Mouse (Mus musculus) heart, adult 2 months (tissue): ENCODE measurements around the gene Pfdn5. TPM values are rescaled to one million over a fixed set of nuclear protein-coding genes. Genes with fewer than 3 reads are reported as not detected.

Experiments
- DNase-seq, 2 experiments: peaks; one replicate each; pipeline ENCODE4 v3.0.0; 2021
- H3K27ac ChIP-seq: fragments of 200-600 bp; 2 replicates; pipeline ENCODE4 v1.8.1; 2022
- H3K27me3 ChIP-seq: fragments of 200-500 bp; 2 replicates; pipeline ENCODE4 v1.6.1; 2012; ENCODE audit warnings: mild to moderate bottlenecking, low read length, inconsistent platforms, mixed read lengths; ENCODE audit not compliant: control insufficient read depth, insufficient read depth
- H3K36me3 ChIP-seq: fragments of 200-500 bp; 2 replicates; pipeline ENCODE4 v1.6.1; 2012; ENCODE audit warnings: low read length, inconsistent platforms; ENCODE audit not compliant: control insufficient read depth, insufficient read depth
- H3K4me1 ChIP-seq: fragments of 200-500 bp; 2 replicates; pipeline ENCODE4 v1.6.1; 2011; ENCODE audit warnings: low read length; ENCODE audit not compliant: control insufficient read depth, insufficient read depth
- H3K4me3 ChIP-seq: fragments of 200-600 bp; 2 replicates; pipeline ENCODE4 v1.8.1; 2022
- H3K79me2 ChIP-seq: fragments of 200-500 bp; replicated peaks from 2 replicates; pipeline ENCODE4 v1.6.1; 2012; ENCODE audit warnings: mild to moderate bottlenecking, inconsistent platforms, low read length, moderate library complexity, mixed read lengths; ENCODE audit not compliant: control insufficient read depth, insufficient read depth
- H3K9ac ChIP-seq: fragments of 200-500 bp; 2 replicates; pipeline ENCODE4 v1.6.1; 2012; ENCODE audit warnings: low read depth, mild to moderate bottlenecking, control low read depth, inconsistent platforms, low read length, mixed read lengths
- CTCF ChIP-seq: fragments of 200-600 bp; IDR thresholded peaks from 2 replicates; pipeline ENCODE4 v1.8.1; 2022; ENCODE audit warnings: antibody characterized with exemption, mild to moderate bottlenecking, moderate library complexity
- EP300 ChIP-seq: fragments of 200-500 bp; IDR thresholded peaks from 2 replicates; pipeline ENCODE4 v1.6.1; 2011; ENCODE audit warnings: low read depth, low read length, control low read depth; ENCODE audit not compliant: insufficient read depth
- POLR2A ChIP-seq: fragments of 200-500 bp; IDR thresholded peaks from 2 replicates; pipeline ENCODE4 v1.6.1; 2011; ENCODE audit warnings: mild to moderate bottlenecking, low read depth, low read length, control low read depth; ENCODE audit not compliant: insufficient read depth
- WGBS: fragments of 180-500 bp; shearing (Covaris S2); methylation state at CpG from one replicate; pipeline ENCODE4 v1.1.7; 2018; 5-methylcytosine and 5-hydroxymethylcytosine counted together
- intact Hi-C: fragments of 180-260 bp; cut with DNase I; formaldehyde crosslinking; loops from one replicate; pipeline ENCODE4 v1.15.1; 2025
- polyA plus RNA-seq: library from polyadenylated mRNA; depleted of rRNA; stranded (reverse); fragments of >200 nt; gene quantifications from 2 replicates; pipeline ENCODE4 v1.2.3, GENCODE M21; 2012
- total RNA-seq, 2 experiments: library from RNA; stranded (reverse); gene quantifications; 2 replicates each; pipeline ENCODE4 v1.2.3; 2021

Gene Pfdn5
- total and polyA plus RNA-seq, 3 experiments, result 82.0 to 351 (median 287) TPM

DNA sequence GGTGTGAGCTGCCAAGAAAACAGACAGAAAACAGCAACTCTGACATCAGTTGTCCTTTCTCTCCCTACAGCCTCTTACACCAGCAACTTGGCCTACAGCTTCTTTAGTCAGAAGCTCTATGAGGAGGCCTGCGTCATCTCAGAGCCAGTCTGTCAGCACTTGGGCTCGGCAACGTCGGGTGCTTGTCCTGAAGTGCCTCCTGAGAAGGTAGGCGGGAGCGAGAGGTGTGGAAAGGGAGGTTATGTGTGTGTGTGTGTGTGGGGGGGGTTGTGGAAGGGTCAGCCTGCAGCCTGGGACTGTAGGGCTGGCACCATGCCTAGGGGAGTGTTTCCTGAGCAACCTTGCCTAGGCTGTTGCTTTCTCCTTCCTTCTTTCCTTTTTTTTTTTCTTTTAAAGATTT is 23.4 kb upstream of the Pfdn5 start:
- Histone ChIP-seq H3K4me1 (no peaks in the 10 kb centered on the region), H3K36me3 (no peaks in the 10 kb centered on the region)
- peak in 1 of 2 experiments; percentile 36 for DNase-seq

DNA sequence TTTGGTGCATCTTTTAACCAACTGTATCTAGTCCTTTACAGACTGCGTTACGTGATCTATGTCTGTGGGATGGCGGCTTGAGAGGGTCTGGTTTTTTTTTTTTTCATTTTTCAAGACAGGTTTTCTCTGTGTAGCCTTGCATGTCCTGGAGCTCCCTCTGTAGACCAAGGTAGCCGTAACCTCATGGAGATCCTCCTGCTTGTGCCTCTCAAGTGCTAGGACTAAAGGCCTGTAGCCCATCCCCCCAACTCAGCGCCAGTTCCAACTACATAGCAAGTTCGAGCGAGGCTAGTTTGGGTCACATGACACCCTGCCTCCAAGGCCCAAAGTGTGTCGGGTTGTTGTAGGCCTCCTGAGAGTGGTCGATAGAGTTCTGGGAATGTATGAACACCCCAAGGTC is 17.2 kb upstream of the Pfdn5 start:
- H3K36me3 ChIP-seq, result no peaks in the 10 kb centered on the region
- H3K27me3 ChIP-seq, result no peaks in the 10 kb centered on the region
- no peaks in the 10 kb centered on the region for H3K79me2 ChIP-seq
- peaks cover 3% of the 10 kb centered on the region for H3K4me1 ChIP-seq
- no peak for TF ChIP-seq EP300
- TF ChIP-seq POLR2A, result no peak
- TF ChIP-seq CTCF, result no peak
- H3K4me3 ChIP-seq, result no peak overlapping the region
- 87% methylated on average over 9 of the region's 9 CpGs for WGBS
- intact Hi-C loops, result no loop called here
- H3K27ac ChIP-seq, result no peak overlapping the region
- DNase-seq, result no peak
- no peak overlapping the region for H3K9ac ChIP-seq

More for the DNA sequence above, 23.4 kb upstream of the Pfdn5 start:
- 30% methylated on average over 6 of the region's 6 CpGs for WGBS
- H3K27me3 ChIP-seq, result no peaks in the 10 kb centered on the region
- H3K79me2 ChIP-seq, result no peaks in the 10 kb centered on the region
- H3K4me3 ChIP-seq, result no peak overlapping the region
- intact Hi-C loops, result no loop called here
- TF ChIP-seq EP300 (0 out of 2 replicates have a peak, but pooled peaks have one; percentile 40), POLR2A (no peak)
- H3K9ac ChIP-seq, result no peak overlapping the region
- no peak overlapping the region for H3K27ac ChIP-seq

DNA sequence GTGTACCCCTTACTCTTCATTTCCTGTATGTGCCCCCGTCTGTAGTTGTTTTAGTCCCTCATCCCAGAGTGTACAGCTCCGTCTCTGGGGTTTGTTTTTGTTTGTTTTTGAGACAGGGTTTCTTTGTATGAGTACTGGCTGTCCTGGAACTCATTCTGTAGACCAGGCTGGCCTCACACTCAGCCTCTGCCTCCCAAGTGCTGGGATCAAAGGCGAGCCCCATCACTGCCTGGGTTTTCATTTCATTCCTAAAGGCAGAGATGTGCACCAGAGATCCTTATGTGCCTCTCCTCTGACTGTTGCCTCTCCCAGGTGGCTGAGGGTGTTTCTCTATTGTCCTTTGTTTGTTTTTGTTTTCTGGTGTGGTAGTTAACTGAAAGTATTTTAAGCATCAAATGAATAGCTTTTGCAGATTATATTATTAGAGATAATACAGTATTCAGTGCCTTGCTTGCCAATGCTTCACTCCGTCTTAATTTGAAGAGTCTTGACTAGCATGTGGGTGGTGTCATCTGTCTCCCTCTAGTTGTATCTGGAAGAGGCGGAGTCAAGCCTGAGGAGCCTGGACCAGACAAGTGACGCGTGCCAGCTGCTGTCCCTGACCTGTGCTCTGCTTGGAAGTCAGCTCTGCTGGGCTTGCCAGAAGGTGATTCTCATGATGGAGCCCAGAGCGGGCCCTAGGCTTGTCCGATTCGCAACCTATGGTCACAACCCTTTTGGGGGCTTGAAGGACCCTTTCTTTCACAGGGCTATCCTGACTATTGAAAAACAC is 15.7 kb upstream of the Pfdn5 start:
- Histone ChIP-seq H3K4me3 (no peak overlapping the region), H3K27me3 (no peaks in the 10 kb centered on the region), H3K4me1 (peaks cover 5% of the 10 kb centered on the region), H3K36me3 (no peaks in the 10 kb centered on the region), H3K79me2 (no peaks in the 10 kb centered on the region), H3K27ac (peak overlapping the region; percentile 52), H3K9ac (no peak overlapping the region)
- no peak for TF ChIP-seq CTCF
- TF ChIP-seq EP300, result peak; percentile 43; the same call in 1 of the 2 replicates
- 30% methylated on average over 10 of the region's 10 CpGs for WGBS
- intact Hi-C loops, result no loop called here
- DNase-seq, result peak; percentile 78 to 82

DNA sequence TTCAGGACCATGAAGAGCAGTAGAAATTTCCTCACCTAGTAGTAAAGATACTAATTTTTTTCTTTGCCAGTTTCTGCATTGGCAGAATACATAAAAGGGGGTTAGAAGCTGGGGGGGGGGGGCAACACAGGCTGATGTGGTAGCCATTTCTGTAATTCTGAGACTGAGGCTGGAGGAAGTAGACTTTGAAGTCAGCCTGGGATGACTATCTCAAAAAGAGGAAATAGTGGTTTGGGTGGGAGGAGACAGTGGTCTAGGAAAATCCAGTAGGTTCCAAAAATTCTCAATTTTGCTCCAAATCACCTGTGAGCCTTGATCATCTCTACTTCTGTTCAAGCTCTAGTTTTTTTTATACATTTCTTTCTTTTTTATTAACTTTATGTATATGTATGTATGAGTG is 14.4 kb upstream of the Pfdn5 start:
- no peaks in the 10 kb centered on the region for H3K36me3 ChIP-seq
- H3K27me3 ChIP-seq, result no peaks in the 10 kb centered on the region
- peaks cover 5% of the 10 kb centered on the region for H3K4me1 ChIP-seq
- intact Hi-C loops, result no loop called here
- TF ChIP-seq EP300, result no peak
- TF ChIP-seq CTCF, result no peak
- no peak for TF ChIP-seq POLR2A
- no peaks in the 10 kb centered on the region for H3K79me2 ChIP-seq
- no peak overlapping the region for H3K4me3 ChIP-seq
- no peak overlapping the region for H3K9ac ChIP-seq
- H3K27ac ChIP-seq, result no peak overlapping the region
- no peak for DNase-seq

DNA sequence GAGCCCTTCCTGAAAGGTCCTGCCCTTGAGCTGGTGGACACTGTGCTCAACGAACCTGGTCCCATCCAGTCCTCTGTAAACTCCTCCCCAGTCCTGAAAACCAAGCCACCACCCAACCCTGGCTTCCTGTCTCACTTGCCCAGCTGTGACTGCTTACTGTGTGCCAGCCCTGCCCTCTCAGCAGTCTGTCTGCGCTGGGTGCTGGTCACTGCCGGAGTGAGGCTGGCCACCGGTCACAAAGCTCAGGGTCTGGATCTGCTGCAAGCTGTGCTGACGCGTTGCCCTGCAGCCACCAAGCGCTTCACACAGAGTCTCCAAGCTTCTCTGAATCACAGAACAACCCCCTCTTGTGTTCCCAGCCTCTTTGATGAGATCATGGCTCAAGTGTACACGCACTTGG is 10.6 kb upstream of the Pfdn5 start:
- intact Hi-C loops, result loop anchor here (5.0 kb wide), 1 partner anchor 138 kb away; no protein-coding TSS in a partner anchor
- Histone ChIP-seq H3K27me3 (no peaks in the 10 kb centered on the region), H3K9ac (no peak overlapping the region), H3K4me3 (no peak overlapping the region), H3K79me2 (no peaks in the 10 kb centered on the region), H3K27ac (peak overlapping the region; percentile 55), H3K4me1 (peaks cover 3% of the 10 kb centered on the region), H3K36me3 (no peaks in the 10 kb centered on the region)
- peak; percentile 58 to 66 for DNase-seq
- 67% methylated on average over 8 of the region's 8 CpGs for WGBS
- no peak for TF ChIP-seq CTCF
- peak; percentile 62 for TF ChIP-seq POLR2A
- 0 out of 2 replicates have a peak, but pooled peaks have one; percentile 16 for TF ChIP-seq EP300

DNA sequence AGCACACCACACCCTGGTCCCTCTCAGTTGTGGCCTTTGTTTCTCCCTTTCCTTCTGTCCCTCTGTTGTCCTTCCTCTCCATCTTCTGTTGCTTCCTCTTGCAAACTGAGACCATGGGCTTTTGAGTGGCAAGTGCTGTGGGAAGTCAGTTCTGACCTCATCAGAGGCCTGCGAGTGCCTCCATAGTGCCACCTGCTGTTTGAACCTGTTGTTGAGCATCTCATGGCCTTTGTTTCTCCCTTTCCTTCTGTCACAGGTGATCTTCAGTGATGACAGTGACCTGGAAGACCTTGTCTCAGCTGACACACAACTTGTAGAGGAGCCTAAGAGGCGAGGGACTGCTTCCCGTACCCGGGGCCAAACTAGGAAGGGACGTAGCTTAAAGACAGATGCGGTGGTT is 9.7 kb upstream of the Pfdn5 start:
- Histone ChIP-seq H3K27me3 (no peaks in the 10 kb centered on the region), H3K4me3 (no peak overlapping the region), H3K79me2 (no peaks in the 10 kb centered on the region), H3K9ac (no peak overlapping the region), H3K27ac (peak overlapping the region; percentile 55; the same call in 1 of the 2 replicates), H3K4me1 (peaks cover 2% of the 10 kb centered on the region; the same call in 1 of the 2 replicates), H3K36me3 (no peaks in the 10 kb centered on the region)
- WGBS, result 86% methylated on average over 6 of the region's 6 CpGs
- peak; percentile 72 to 73 for DNase-seq
- intact Hi-C loops, result loop anchor here (1.0 to 5.0 kb wide), 3 partner anchors 29 to 139 kb away; no protein-coding TSS in a partner anchor
- no peak for TF ChIP-seq POLR2A
- TF ChIP-seq EP300, result peak; percentile 85
- TF ChIP-seq CTCF, result peak; percentile 92
